Mouse (Mus musculus): Measurements from ENCODE around the gene Prss34. TPM values are rescaled to one million over a fixed set of nuclear protein-coding genes. Genes with fewer than 3 reads are reported as not detected.

The Prss34 gene
- total and polyA plus RNA-seq, 2 experiments from 2014 or later: not detected

DNA sequence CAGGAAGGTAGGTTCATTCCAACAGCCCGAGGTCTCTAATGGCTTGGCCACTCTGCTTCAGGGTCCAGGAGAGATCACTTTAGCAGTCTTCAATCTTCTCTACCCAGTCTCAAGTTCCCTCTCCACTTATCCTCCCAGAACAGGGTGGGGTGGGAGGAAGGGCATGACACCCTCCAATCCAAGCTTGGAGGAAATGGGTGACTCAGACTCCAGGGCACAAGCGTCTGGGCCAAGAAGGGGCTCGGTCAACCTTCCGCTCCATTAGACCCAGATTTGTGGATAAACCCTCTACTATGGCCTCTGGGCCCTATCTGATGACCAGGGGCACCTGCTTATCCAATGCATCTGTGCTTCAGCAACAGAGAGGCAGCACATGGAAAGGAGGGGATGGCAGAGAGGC, 47.3 kb downstream of the Prss34 start, which contains the start of gene Tpsab1:
TSS of gene Tpsab1 (minus strand) at position 101 of the 400 bp plus-strand sequence.
- H3K4me1 ChIP-seq (ENCODE audit: insufficient read depth, low read length): no peaks in the 10 kb centered on the region
- H3K4me2 ChIP-seq (ENCODE audit: low read depth, low read length, poor library complexity, severe bottlenecking): no peak within 1 kb of the TSS
- H3K9me3 ChIP-seq (ENCODE audit: low read length): no peaks in the 10 kb centered on the region
- no peak within 1 kb of the TSS for H3K27ac ChIP-seq (ENCODE audit: low read depth, low read length)
- no peaks in the 10 kb centered on the region for H3K27me3 ChIP-seq (ENCODE audit: insufficient read depth, low read length)
- no peaks in the 10 kb centered on the region for H3K36me3 ChIP-seq (ENCODE audit: insufficient read depth, low read length)
- DNase-seq (ENCODE audit: low spot score) (no peak), ATAC-seq (ENCODE audit: low FRiP score) (no peak)
- no peak within 1 kb of the TSS for H3K4me3 ChIP-seq (ENCODE audit: low read depth, low read length)
- TF ChIP-seq CTCF (IDR thresholded peaks at IDR 0.05): no peak
- H3K9ac ChIP-seq (replicated peaks; ENCODE audit: low read length, poor library complexity, severe bottlenecking): no peak within 1 kb of the TSS
- WGBS: 91% methylated on average over 4 of the region's 4 CpGs

Other genes starting within 250 kb of the Prss34 start
- gene Tmem204, start 214.8 kb upstream of the Prss34 start, total RNA-seq (2014; rRNA removed): 11.1 and 11.2 TPM in 2 replicates
- gene Tmem204, start 214.8 kb upstream of the Prss34 start, polyA plus RNA-seq (2015; fragmentation: Nextera tagmentation; extraction: Ambion mirVana): 8.2 and 8.3 TPM in 2 replicates
- 45.0 and 56.3 TPM in 2 replicates for gene Telo2, start 182.4 kb upstream of the Prss34 start, total RNA-seq (2014; rRNA removed)
- 34.9 and 36.5 TPM in 2 replicates for gene Telo2, start 182.4 kb upstream of the Prss34 start, polyA plus RNA-seq (2015; fragmentation: Nextera tagmentation; extraction: Ambion mirVana)
- 0.42 TPM in 1 of 2 replicates, not detected in the other for gene Ptx4, start 177.6 kb upstream of the Prss34 start, total RNA-seq (2014; rRNA removed)
- gene Ptx4, start 177.6 kb upstream of the Prss34 start, polyA plus RNA-seq (2015; fragmentation: Nextera tagmentation; extraction: Ambion mirVana): 0.20 and 0.59 TPM in 2 replicates
- 37.9 and 39.5 TPM in 2 replicates for gene Clcn7, start 165.0 kb upstream of the Prss34 start, total RNA-seq (2014; rRNA removed)
- gene Clcn7, start 165.0 kb upstream of the Prss34 start, polyA plus RNA-seq (2015; fragmentation: Nextera tagmentation; extraction: Ambion mirVana): 25.5 and 26.7 TPM in 2 replicates
- not detected in 2 replicates for gene Ccdc154, start 135.9 kb upstream of the Prss34 start, total RNA-seq (2014; rRNA removed)
- gene Ccdc154, start 135.9 kb upstream of the Prss34 start, polyA plus RNA-seq (2015; fragmentation: Nextera tagmentation; extraction: Ambion mirVana): not detected in 2 replicates
- 0.57 TPM in 1 of 2 replicates, not detected in the other for gene Gm38655, start 122.9 kb upstream of the Prss34 start, total RNA-seq (2014; rRNA removed)
- not detected in 2 replicates for gene Gm38655, start 122.9 kb upstream of the Prss34 start, polyA plus RNA-seq (2015; fragmentation: Nextera tagmentation; extraction: Ambion mirVana)
- gene BC003965, start 113.8 kb upstream of the Prss34 start, total RNA-seq (2014; rRNA removed): 16.8 and 17.9 TPM in 2 replicates
- gene BC003965, start 113.8 kb upstream of the Prss34 start, polyA plus RNA-seq (2015; fragmentation: Nextera tagmentation; extraction: Ambion mirVana): 30.2 and 30.3 TPM in 2 replicates
- gene Unkl, start 110.0 kb upstream of the Prss34 start, total RNA-seq (2014; rRNA removed): 34.1 and 34.7 TPM in 2 replicates
- gene Unkl, start 110.0 kb upstream of the Prss34 start, polyA plus RNA-seq (2015; fragmentation: Nextera tagmentation; extraction: Ambion mirVana): 17.3 and 19.5 TPM in 2 replicates
- 97.2 and 104 TPM in 2 replicates for gene Gnptg, start 58.3 kb upstream of the Prss34 start, total RNA-seq (2014; rRNA removed)
- gene Gnptg, start 58.3 kb upstream of the Prss34 start, polyA plus RNA-seq (2015; fragmentation: Nextera tagmentation; extraction: Ambion mirVana): 127 and 134 TPM in 2 replicates
- 39.6 and 40.1 TPM in 2 replicates for gene Tsr3, start 58.2 kb upstream of the Prss34 start, total RNA-seq (2014; rRNA removed)
- gene Tsr3, start 58.2 kb upstream of the Prss34 start, polyA plus RNA-seq (2015; fragmentation: Nextera tagmentation; extraction: Ambion mirVana): 74.2 and 76.2 TPM in 2 replicates
- 94.2 and 98.4 TPM in 2 replicates for gene Baiap3, start 42.0 kb upstream of the Prss34 start, total RNA-seq (2014; rRNA removed)
- 48.4 and 49.9 TPM in 2 replicates for gene Baiap3, start 42.0 kb upstream of the Prss34 start, polyA plus RNA-seq (2015; fragmentation: Nextera tagmentation; extraction: Ambion mirVana)
- 444 and 524 TPM in 2 replicates for gene Ube2i, start 23.8 kb upstream of the Prss34 start, total RNA-seq (2014; rRNA removed)
- gene Ube2i, start 23.8 kb upstream of the Prss34 start, polyA plus RNA-seq (2015; fragmentation: Nextera tagmentation; extraction: Ambion mirVana): 401 and 432 TPM in 2 replicates
- gene Prss28, start 10.3 kb downstream of the Prss34 start, total RNA-seq (2014; rRNA removed): not detected in 2 replicates
- gene Prss28, start 10.3 kb downstream of the Prss34 start, polyA plus RNA-seq (2015; fragmentation: Nextera tagmentation; extraction: Ambion mirVana): not detected in 2 replicates
- gene Prss29, start 20.3 kb downstream of the Prss34 start, total RNA-seq (2014; rRNA removed): not detected in 2 replicates
- gene Prss29, start 20.3 kb downstream of the Prss34 start, polyA plus RNA-seq (2015; fragmentation: Nextera tagmentation; extraction: Ambion mirVana): not detected in 2 replicates
- gene Tpsab1, start 47.2 kb downstream of the Prss34 start, total RNA-seq (2014; rRNA removed): not detected in 2 replicates
- not detected in 2 replicates for gene Tpsab1, start 47.2 kb downstream of the Prss34 start, polyA plus RNA-seq (2015; fragmentation: Nextera tagmentation; extraction: Ambion mirVana)
- 0.28 and 1.8 TPM in 2 replicates for gene Tpsb2, start 67.9 kb downstream of the Prss34 start, total RNA-seq (2014; rRNA removed)
- gene Tpsb2, start 67.9 kb downstream of the Prss34 start, polyA plus RNA-seq (2015; fragmentation: Nextera tagmentation; extraction: Ambion mirVana): 0.60 and 1.0 TPM in 2 replicates
- gene Tpsg1, start 70.9 kb downstream of the Prss34 start, total RNA-seq (2014; rRNA removed): not detected in 2 replicates
- 1.0 and 1.2 TPM in 2 replicates for gene Tpsg1, start 70.9 kb downstream of the Prss34 start, polyA plus RNA-seq (2015; fragmentation: Nextera tagmentation; extraction: Ambion mirVana)
- 117 and 164 TPM in 2 replicates for gene Cacna1h, start 135.4 kb downstream of the Prss34 start, total RNA-seq (2014; rRNA removed)
- 7.6 and 9.5 TPM in 2 replicates for gene Cacna1h, start 135.4 kb downstream of the Prss34 start, polyA plus RNA-seq (2015; fragmentation: Nextera tagmentation; extraction: Ambion mirVana)
- gene Tekt4, start 156.2 kb downstream of the Prss34 start, total RNA-seq (2014; rRNA removed): 1.9 and 5.2 TPM in 2 replicates
- gene Tekt4, start 156.2 kb downstream of the Prss34 start, polyA plus RNA-seq (2015; fragmentation: Nextera tagmentation; extraction: Ambion mirVana): 2.1 and 2.3 TPM in 2 replicates
- gene Sstr5, start 198.9 kb downstream of the Prss34 start, total RNA-seq (2014; rRNA removed): 1.9 and 2.0 TPM in 2 replicates
- 1.7 and 2.4 TPM in 2 replicates for gene Sstr5, start 198.9 kb downstream of the Prss34 start, polyA plus RNA-seq (2015; fragmentation: Nextera tagmentation; extraction: Ambion mirVana)